Mouse (Mus musculus) neutrophil, adult 83 days (primary cell): ENCODE measurements around the gene Ankrd23. TPM values are rescaled to one million over a fixed set of nuclear protein-coding genes. Genes with fewer than 3 reads are reported as not detected.

Experiments
- total RNA-seq, 2 experiments: library from RNA; stranded (reverse); gene quantifications; one replicate each; pipeline ENCODE4 v1.2.4; 2023

Gene Ankrd23
- 1 to 10 TPM; 3.2 to 5.7 TPM for total RNA-seq

GRCm38 (mm10) chr1:36536783-36537182, at the start of gene Ankrd23:
TSS of gene Ankrd23 (minus strand) at chr1:36536883.

GRCm38 (mm10) chr1:36558031-36558993, 21.6 kb upstream of the Ankrd23 start, which contains the start of gene Sema4c:
TSS of gene Sema4c (minus strand) at chr1:36558349.

GRCm38 (mm10) chr1:36546888-36547471, 10.3 kb upstream of the Ankrd23 start, which contains the start of gene Ankrd39:
TSS of gene Ankrd39 (minus strand) at chr1:36547445.

GRCm38 (mm10) chr1:36539186-36539585, 2.5 kb upstream of the Ankrd23 start, which contains the start of gene Gm42417:
TSS of gene Gm42417 (minus strand) at chr1:36539429.

GRCm38 (mm10) chr1:36511289-36512021, 25.2 kb downstream of the Ankrd23 start, which contains the start of gene Cnnm3:
TSS of gene Cnnm3 (plus strand) at chr1:36511867.

Other genes starting within 250 kb of the Ankrd23 start
- gene Arid5a, start 229.2 kb downstream of the Ankrd23 start, total RNA-seq: 10 to 100 TPM; 59.0 to 74.6 TPM
- gene Kansl3, start 167.7 kb downstream of the Ankrd23 start, total RNA-seq: 10 to 100 TPM; 39.7 to 40.2 TPM
- gene Fer1l5, start 164.6 kb downstream of the Ankrd23 start, total RNA-seq: under 1 TPM in 1 of 2 experiments, not detected in 1; 0.29 TPM
- 10 to 100 TPM; 44.3 to 46.6 TPM for gene Lman2l, start 91.6 kb downstream of the Ankrd23 start, total RNA-seq
- gene Cnnm4, start 65.3 kb downstream of the Ankrd23 start, total RNA-seq: 10 to 100 TPM; 22.8 to 29.2 TPM
- gene Cnnm3, start 25.0 kb downstream of the Ankrd23 start, total RNA-seq: 10 to 100 TPM; 22.2 to 30.3 TPM
- gene Gm42417, start 2.5 kb upstream of the Ankrd23 start, total RNA-seq: 1 to 10 TPM in 1 of 2 experiments, not detected in 1; 2.5 TPM
- 1 to 10 TPM; 3.9 to 4.0 TPM for gene Ankrd39, start 10.6 kb upstream of the Ankrd23 start, total RNA-seq
- 1 to 10 TPM; 1.4 to 1.7 TPM for gene Sema4c, start 21.5 kb upstream of the Ankrd23 start, total RNA-seq
- under 1 TPM in 1 of 2 experiments, not detected in 1; 0.49 TPM for gene Fam178b, start 146.3 kb upstream of the Ankrd23 start, total RNA-seq
- gene Cox5b, start 154.6 kb upstream of the Ankrd23 start, total RNA-seq: 100 to 1,000 TPM; 249 to 268 TPM
- not detected for gene 4933424G06Rik, start 173.3 kb upstream of the Ankrd23 start, total RNA-seq
- 10 to 100 TPM; 40.1 to 44.0 TPM for gene Actr1b, start 177.5 kb upstream of the Ankrd23 start, total RNA-seq
- under 1 TPM; 0.35 to 0.49 TPM for gene Zap70, start 224.9 kb upstream of the Ankrd23 start, total RNA-seq